Mouse (Mus musculus) megakaryocyte, embryonic 14.5 days (primary cell): ENCODE results near the gene AI413582. TPM values are rescaled to one million over a fixed set of nuclear protein-coding genes. Genes with fewer than 3 reads are reported as not detected.
A peak's percentile ranks its signal among the peaks of the same experiment; 100 is the strongest.

ENCODE experiments used
- H3K27me3 ChIP-seq: replicated peaks from 2 replicates; pipeline ENCODE3; 2012; ENCODE audit warnings: inconsistent platforms
- H3K36me3 ChIP-seq: replicated peaks from 2 replicates; pipeline ENCODE3; 2012; ENCODE audit warnings: low read length, inconsistent platforms, mixed read lengths
- H3K4me1 ChIP-seq: 2 replicates; pipeline ENCODE4 v1.6.1; 2012; ENCODE audit warnings: inconsistent platforms
- H3K4me3 ChIP-seq: replicated peaks from 2 replicates; pipeline ENCODE3; 2012; ENCODE audit warnings: moderate library complexity, mild to moderate bottlenecking, inconsistent platforms
- H3K9me3 ChIP-seq: 2 replicates; pipeline ENCODE4 v1.6.1; 2012; ENCODE audit warnings: inconsistent platforms
- FLI1 ChIP-seq: IDR thresholded peaks from 2 replicates; pipeline ENCODE4 v1.6.1; 2012; ENCODE audit warnings: low read length, inconsistent platforms, mixed read lengths
- GATA1 ChIP-seq: IDR thresholded peaks from 3 replicates; pipeline ENCODE4 v1.6.1; 2012; ENCODE audit warnings: mixed read lengths, low read length, inconsistent platforms, borderline replicate concordance
- polyA plus RNA-seq: library from polyadenylated mRNA; stranded (reverse); fragments of >175 nt; gene quantifications from 2 replicates; pipeline ENCODE4 v1.2.3, GENCODE M21; 2012; ENCODE audit warnings: low replicate concordance; ENCODE audit not compliant: insufficient read depth

The AI413582 gene
- polyA plus RNA-seq, 1 experiment, result 284 TPM

DNA sequence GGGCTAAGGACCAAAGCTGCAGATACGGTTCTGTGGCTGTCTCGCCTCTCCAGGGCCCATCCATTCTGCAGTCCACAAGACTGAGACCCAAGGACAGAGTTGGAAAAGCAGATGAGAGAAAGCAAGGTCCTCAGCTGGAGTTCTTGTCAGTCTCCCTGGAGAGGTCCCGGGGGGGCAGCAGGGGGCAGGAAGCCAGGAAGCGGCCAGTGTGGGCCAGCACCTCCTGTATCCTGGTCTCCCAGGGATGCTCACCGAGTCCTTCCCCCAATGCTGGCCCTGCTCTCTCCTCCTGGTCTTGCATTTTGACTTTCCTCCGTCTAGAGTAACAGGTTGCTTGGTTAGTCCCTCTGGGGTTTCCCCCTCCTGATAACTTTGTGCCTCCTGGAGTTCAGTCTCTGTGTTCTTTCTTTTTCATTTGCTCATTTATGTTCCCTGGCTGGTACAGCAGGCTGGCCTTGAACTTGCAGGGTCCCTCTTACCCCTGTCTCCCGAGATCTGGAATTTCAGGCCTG, 18.9 kb downstream of the AI413582 start:
- peak overlapping the region; percentile 64 for H3K4me3 ChIP-seq
- peaks cover 4% of the 10 kb centered on the region for H3K27me3 ChIP-seq
- H3K4me1 ChIP-seq, result peaks cover 77% of the 10 kb centered on the region
- H3K9me3 ChIP-seq, result no peaks in the 10 kb centered on the region
- no peaks in the 10 kb centered on the region for H3K36me3 ChIP-seq
- TF ChIP-seq FLI1 (no peak), GATA1 (no peak)

DNA sequence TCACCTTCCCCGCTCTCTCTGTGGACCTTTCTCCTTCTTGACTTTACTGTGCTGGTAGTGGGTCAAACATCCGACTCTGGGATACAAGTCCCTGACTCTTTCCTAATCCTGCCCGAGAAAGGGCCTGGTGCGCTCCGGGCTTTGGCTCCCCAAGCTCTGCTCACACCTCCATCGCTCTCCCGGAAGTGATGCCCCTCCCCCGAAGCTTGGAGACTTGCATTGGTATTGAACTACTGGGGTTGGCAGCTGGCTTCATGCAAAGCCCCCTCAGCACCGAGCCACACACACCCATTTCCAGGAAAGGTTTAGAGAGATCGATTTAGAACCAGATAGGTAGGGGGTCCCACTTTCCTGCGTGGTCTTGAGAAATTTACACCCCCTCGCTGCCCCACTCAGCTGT, 19.6 kb downstream of the AI413582 start:
- Histone ChIP-seq H3K9me3 (no peaks in the 10 kb centered on the region), H3K27me3 (peaks cover 5% of the 10 kb centered on the region), H3K4me1 (peaks cover 77% of the 10 kb centered on the region), H3K4me3 (peak overlapping the region; percentile 29), H3K36me3 (no peaks in the 10 kb centered on the region)
- no peak for TF ChIP-seq FLI1
- TF ChIP-seq GATA1, result no peak

DNA sequence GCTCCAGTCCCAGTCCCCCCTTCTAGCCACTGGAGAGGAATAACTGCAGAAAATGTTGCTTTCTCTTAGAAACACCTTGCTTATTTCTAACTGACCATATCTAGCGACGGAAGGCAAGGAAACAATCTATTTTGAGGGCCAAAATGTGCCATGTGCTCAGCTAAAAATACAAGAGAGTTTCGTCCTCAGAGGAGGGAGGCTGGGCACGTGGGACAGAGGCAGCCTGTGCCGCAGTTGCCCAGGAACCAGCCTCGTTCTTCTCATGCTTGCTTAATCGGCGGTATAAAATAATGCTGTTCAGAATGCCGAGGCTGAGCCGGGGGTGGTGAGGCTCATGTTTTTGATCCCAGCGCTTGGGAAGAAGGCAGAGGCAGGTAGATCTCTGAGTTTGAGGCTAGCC, 21.0 kb downstream of the AI413582 start:
- H3K9me3 ChIP-seq, result no peaks in the 10 kb centered on the region

DNA sequence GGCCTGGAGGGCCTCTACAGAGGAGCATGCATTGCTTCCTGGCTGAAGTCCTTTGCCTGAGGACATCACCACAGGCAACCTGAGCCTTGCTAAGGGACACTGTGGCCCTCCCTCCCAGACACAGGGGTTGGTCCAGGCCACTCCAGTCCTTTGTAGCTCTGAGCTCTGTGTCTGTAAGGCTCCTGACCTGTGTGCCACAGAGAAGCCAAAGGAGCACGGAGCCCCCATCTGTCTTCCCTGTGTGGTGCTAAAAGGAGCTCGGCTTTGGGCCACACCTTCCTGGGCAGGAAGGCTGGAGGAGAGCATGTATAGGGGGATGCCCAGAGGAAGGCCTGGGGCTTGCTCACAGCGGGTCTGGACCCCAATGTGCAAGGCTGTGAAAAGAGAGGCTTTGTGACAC, 23.6 kb downstream of the AI413582 start:
- H3K4me1 ChIP-seq, result peaks cover 41% of the 10 kb centered on the region
- TF ChIP-seq GATA1, result no peak
- no peak for TF ChIP-seq FLI1
- no peaks in the 10 kb centered on the region for H3K9me3 ChIP-seq
- H3K4me3 ChIP-seq, result no peak overlapping the region
- H3K27me3 ChIP-seq, result peaks cover 10% of the 10 kb centered on the region
- no peaks in the 10 kb centered on the region for H3K36me3 ChIP-seq

More for the DNA sequence above, 21.0 kb downstream of the AI413582 start:
- Histone ChIP-seq H3K4me1 (peaks cover 65% of the 10 kb centered on the region), H3K4me3 (no peak overlapping the region), H3K27me3 (peaks cover 5% of the 10 kb centered on the region), H3K36me3 (no peaks in the 10 kb centered on the region)
- no peak for TF ChIP-seq GATA1
- TF ChIP-seq FLI1, result no peak

DNA sequence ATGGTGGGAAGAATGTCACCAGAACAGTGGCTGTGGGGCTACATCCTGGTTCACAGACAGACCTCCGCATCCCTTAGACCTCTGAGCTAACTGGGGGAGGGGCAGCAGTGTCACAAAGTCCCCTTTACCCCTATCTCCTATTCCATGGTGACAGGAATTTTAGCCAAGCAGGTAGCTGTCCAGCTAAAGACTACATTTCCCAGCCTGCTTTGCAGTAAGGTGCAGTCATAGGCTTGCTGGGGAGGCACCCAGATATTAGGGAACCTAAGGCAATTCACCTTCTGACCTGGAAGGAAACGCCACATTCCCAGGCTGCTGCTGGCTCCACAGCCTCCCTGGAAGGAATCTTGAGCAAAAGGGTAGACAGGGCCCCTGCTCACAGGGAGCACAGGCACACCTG, 24.3 kb downstream of the AI413582 start:
- Histone ChIP-seq H3K4me1 (peaks cover 41% of the 10 kb centered on the region), H3K27me3 (peaks cover 17% of the 10 kb centered on the region), H3K36me3 (no peaks in the 10 kb centered on the region), H3K9me3 (no peaks in the 10 kb centered on the region), H3K4me3 (no peak overlapping the region)
- no peak for TF ChIP-seq GATA1
- TF ChIP-seq FLI1, result no peak

DNA sequence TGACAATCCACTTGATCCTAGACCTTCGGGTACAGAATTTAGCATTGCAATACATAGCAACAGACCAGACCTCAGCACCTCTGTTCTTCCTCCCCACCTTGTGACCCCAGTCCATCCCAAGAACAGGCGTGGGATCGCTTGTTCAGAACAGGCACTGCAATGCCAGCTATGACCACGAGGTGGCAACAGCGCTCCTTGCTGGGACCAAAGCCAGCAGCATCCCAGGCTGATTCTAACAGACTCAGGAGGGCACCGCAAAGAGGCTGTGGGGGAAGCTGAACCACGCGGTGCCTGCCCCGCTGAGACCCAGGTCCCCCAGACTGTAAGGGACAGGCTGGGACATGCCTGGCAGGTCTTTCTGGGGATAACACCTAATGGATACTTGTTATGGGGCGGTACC, 30.8 kb downstream of the AI413582 start:
- Histone ChIP-seq H3K36me3 (no peaks in the 10 kb centered on the region), H3K9me3 (peaks cover 22% of the 10 kb centered on the region), H3K27me3 (peaks cover 16% of the 10 kb centered on the region), H3K4me1 (peaks cover 20% of the 10 kb centered on the region), H3K4me3 (peak overlapping the region; percentile 74)
- TF ChIP-seq GATA1 (no peak), FLI1 (no peak)

DNA sequence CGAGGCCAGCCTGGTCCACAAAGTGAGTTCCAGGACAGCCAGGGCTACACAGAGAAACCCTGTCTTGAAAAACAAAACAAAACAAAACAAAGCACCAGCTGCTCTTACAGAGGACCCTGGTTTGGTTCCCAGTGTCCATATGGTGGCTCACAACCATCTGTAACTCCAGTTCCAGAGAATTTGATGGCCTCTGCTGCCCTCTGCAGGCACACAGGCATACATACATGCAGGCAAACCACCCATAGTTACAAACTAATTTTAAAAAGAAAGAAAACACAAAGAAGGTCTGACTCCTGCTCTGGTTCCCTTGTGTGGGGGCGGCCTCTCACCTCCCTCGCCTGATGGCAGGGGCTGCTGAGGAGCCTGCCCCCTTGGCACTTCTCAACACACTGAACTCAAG, 32.2 kb downstream of the AI413582 start:
- TF ChIP-seq GATA1 (no peak), FLI1 (no peak)
- Histone ChIP-seq H3K9me3 (peaks cover 22% of the 10 kb centered on the region), H3K4me1 (peaks cover 29% of the 10 kb centered on the region), H3K4me3 (no peak overlapping the region), H3K36me3 (no peaks in the 10 kb centered on the region), H3K27me3 (peaks cover 16% of the 10 kb centered on the region)

DNA sequence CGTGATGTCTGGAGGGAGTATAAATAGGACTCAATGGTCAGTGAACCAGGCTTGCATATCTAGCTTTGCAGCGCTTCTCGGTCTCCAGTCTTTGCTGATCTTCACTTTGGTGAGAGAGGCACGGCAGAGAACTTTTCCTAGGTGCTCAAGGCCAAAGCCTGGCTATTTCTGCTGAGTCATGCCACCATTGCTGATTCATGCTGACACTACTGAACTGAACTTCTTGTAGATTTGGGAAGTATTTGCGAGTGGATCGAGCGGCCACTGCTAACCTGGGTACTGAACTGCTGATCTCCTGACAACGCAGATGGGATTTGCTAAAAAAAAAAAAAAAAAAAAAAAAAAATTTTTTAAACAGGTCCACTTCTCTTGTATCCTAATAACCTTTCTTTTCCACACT, 33.5 kb downstream of the AI413582 start:
- peaks cover 42% of the 10 kb centered on the region for H3K4me1 ChIP-seq
- H3K9me3 ChIP-seq, result peaks cover 22% of the 10 kb centered on the region
- H3K27me3 ChIP-seq, result peaks cover 16% of the 10 kb centered on the region
- TF ChIP-seq GATA1 (no peak), FLI1 (no peak)
- H3K4me3 ChIP-seq, result no peak overlapping the region
- no peaks in the 10 kb centered on the region for H3K36me3 ChIP-seq

DNA sequence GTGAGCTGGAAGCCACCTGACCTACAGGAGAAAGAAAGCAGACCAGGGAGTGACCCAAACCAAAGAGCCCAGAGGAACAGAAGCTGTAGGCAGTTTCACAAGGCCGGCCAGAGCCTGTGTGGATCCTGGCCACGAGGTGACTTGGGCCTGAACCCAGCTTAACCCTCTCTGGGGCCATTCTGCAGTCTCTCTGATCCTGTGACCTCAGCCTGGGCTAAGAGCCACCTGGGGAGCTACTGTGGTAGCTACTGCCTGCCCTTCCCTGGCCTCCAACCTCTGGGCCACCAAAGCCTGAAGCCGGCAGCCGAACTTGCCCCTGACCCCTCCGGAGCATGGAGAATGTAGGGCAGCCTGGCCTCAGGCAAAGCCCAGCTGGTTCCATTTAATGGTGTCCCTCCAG, 36.8 kb downstream of the AI413582 start:
- peaks cover 17% of the 10 kb centered on the region for H3K27me3 ChIP-seq
- no peaks in the 10 kb centered on the region for H3K36me3 ChIP-seq
- H3K9me3 ChIP-seq, result peaks cover 41% of the 10 kb centered on the region
- peaks cover 30% of the 10 kb centered on the region for H3K4me1 ChIP-seq
- TF ChIP-seq GATA1, result no peak
- no peak overlapping the region for H3K4me3 ChIP-seq

DNA sequence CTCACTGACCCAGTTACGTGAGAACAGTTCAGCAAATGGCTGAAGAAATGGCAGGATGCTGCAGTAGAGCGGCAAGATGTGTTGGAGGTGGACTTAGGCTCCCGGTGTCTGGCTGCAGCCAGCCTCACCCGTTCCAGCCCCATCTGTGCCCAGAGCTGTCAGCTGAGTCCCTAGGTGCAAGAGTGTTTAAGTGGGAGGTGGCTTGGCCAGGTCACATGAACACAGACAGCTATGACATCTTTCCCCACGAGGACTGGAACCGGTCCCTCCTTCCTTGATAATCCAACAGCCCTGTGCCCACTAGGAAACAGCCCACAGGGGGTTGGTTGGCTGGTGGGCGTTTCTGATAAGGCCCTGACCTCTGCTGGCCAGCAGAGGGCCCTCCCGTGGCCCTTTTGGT, 37.5 kb downstream of the AI413582 start:
- peaks cover 35% of the 10 kb centered on the region for H3K9me3 ChIP-seq
- no peaks in the 10 kb centered on the region for H3K36me3 ChIP-seq
- peaks cover 23% of the 10 kb centered on the region for H3K27me3 ChIP-seq
- H3K4me3 ChIP-seq, result no peak overlapping the region
- TF ChIP-seq FLI1 (no peak), GATA1 (no peak)
- H3K4me1 ChIP-seq, result peaks cover 30% of the 10 kb centered on the region

DNA sequence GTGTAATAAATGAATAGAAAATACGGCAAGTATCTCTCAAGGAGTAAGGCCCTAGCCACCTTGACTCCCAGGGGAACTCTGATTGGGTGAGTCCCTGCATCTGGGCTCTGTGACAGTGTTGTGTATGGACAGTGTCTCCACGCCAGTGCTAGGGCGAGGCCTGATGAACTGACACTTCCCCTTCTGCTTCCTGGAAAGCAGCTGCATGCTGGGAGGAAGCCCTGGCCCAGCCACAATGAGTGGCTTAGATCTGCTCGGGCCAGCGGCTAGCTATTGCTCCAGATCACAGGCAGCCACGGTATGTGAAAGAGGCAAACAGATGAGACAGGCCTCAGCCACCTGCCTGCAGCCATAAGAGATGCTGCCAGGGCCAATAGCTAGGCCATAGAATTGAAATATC, 38.4 kb downstream of the AI413582 start:
- H3K4me1 ChIP-seq, result peaks cover 29% of the 10 kb centered on the region
- peaks cover 35% of the 10 kb centered on the region for H3K9me3 ChIP-seq
- H3K4me3 ChIP-seq, result no peak overlapping the region
- H3K36me3 ChIP-seq, result no peaks in the 10 kb centered on the region
- TF ChIP-seq FLI1, result no peak
- TF ChIP-seq GATA1, result no peak
- H3K27me3 ChIP-seq, result peaks cover 29% of the 10 kb centered on the region
